Mouse (Mus musculus): Measurements from ENCODE around the gene Snx1. TPM values are rescaled to one million over a fixed set of nuclear protein-coding genes. Genes with fewer than 3 reads are reported as not detected.
A peak's percentile ranks its signal among the peaks of the same experiment; 100 is the strongest.

Gene Snx1
- total RNA-seq, 1 experiment: 42.4 TPM

DNA sequence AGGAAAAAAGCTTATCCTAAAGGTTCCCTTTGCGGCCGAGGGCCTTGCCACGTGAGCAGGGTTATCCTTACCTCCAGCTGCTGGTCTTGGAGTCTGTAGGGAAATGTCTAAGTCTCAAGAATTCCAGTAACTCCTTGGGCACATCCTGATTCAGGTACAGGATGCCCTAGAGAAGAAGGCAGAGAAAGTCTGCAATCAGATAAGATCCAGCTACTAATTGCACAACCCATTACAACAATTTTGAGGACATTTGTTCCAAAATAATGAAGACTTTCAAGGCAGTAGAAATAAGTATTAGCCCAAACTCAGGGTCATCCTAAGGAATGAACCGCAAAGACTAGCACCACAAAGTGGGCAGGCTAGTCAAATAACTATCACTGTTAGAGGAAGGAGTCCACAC is 58.3 kb downstream of the Snx1 start:
- TF ChIP-seq HCFC1 (IDR thresholded peaks at IDR 0.05; ENCODE audit: borderline replicate concordance, insufficient read depth, low read length) (no peak), CHD2 (IDR thresholded peaks at IDR 0.05; ENCODE audit: low read depth, low read length) (no peak), MAFK (IDR thresholded peaks at IDR 0.05; ENCODE audit: insufficient read depth, low read depth, low read length) (no peak), ZNF384 (IDR thresholded peaks at IDR 0.05; ENCODE audit: low read depth, low read length) (no peak), ZC3H11A (IDR thresholded peaks at IDR 0.05; ENCODE audit: borderline replicate concordance, low read depth, low read length) (no peak)
- Histone ChIP-seq H3K4me3 (ENCODE audit: insufficient read depth in 1 of 2, low read depth in 1 of 2, low read length in 2 of 2, poor library complexity in 1 of 2, severe bottlenecking in 1 of 2) (no peak overlapping the region), H3K9me3 (ENCODE audit: control insufficient read depth, insufficient read depth, low read depth, low read length) (no peaks in the 10 kb centered on the region), H3K4me1 (ENCODE audit: control insufficient read depth in 2 of 2, insufficient read depth in 2 of 2, low read length in 2 of 2, poor library complexity in 1 of 2) (peaks cover 2 to 6% of the 10 kb centered on the region in 2 experiments; a peak in 1 of 4 replicates), H3K9ac (ENCODE audit: insufficient read depth, low read depth, low read length, poor library complexity, severe bottlenecking) (no peak overlapping the region), H3K36me3 (ENCODE audit: control insufficient read depth, insufficient read depth, low read length, poor library complexity, severe bottlenecking) (peaks cover 29% of the 10 kb centered on the region), H3K27ac (ENCODE audit: insufficient read depth, low read depth, low read length, poor library complexity, severe bottlenecking) (no peak overlapping the region)
- in situ Hi-C loops (cut with MboI; ENCODE audit: low sequenced_read_pairs in 2 of 2, unreplicated experiment in 2 of 2): no loop called here
- DNase-seq (ENCODE audit: low read depth, low spot score): no peak

GRCm38 (mm10) chr9:66067542-66067941 is 58.8 kb downstream of the Snx1 start:
- in situ Hi-C loops (cut with MboI; ENCODE audit: low sequenced_read_pairs in 2 of 2, unreplicated experiment in 2 of 2): no loop called here
- Histone ChIP-seq H3K36me3 (ENCODE audit: control insufficient read depth, insufficient read depth, low read length, poor library complexity, severe bottlenecking) (peaks cover 34% of the 10 kb centered on the region), H3K27ac (ENCODE audit: insufficient read depth, low read depth, low read length, poor library complexity, severe bottlenecking) (no peak overlapping the region), H3K4me1 (ENCODE audit: control insufficient read depth in 2 of 2, insufficient read depth in 2 of 2, low read length in 2 of 2, poor library complexity in 1 of 2) (peaks cover 2 to 6% of the 10 kb centered on the region in 2 experiments; a peak in 1 of 4 replicates), H3K4me3 (ENCODE audit: insufficient read depth in 1 of 2, low read depth in 1 of 2, low read length in 2 of 2, poor library complexity in 1 of 2, severe bottlenecking in 1 of 2) (no peak overlapping the region), H3K9ac (ENCODE audit: insufficient read depth, low read depth, low read length, poor library complexity, severe bottlenecking) (no peak overlapping the region), H3K9me3 (ENCODE audit: control insufficient read depth, insufficient read depth, low read depth, low read length) (no peaks in the 10 kb centered on the region)
- TF ChIP-seq MAFK (IDR thresholded peaks at IDR 0.05; ENCODE audit: insufficient read depth, low read depth, low read length) (no peak), HCFC1 (IDR thresholded peaks at IDR 0.05; ENCODE audit: borderline replicate concordance, insufficient read depth, low read length) (no peak), ZNF384 (IDR thresholded peaks at IDR 0.05; ENCODE audit: low read depth, low read length) (no peak), ZC3H11A (IDR thresholded peaks at IDR 0.05; ENCODE audit: borderline replicate concordance, low read depth, low read length) (no peak), CHD2 (IDR thresholded peaks at IDR 0.05; ENCODE audit: low read depth, low read length) (no peak)
- peak; percentile 31 for DNase-seq (ENCODE audit: low read depth, low spot score)

- no peak overlapping the region for H3K9ac ChIP-seq (ENCODE audit: insufficient read depth, low read depth, low read length, poor library complexity, severe bottlenecking)
- in situ Hi-C loops (cut with MboI; ENCODE audit: low sequenced_read_pairs in 2 of 2, unreplicated experiment in 2 of 2): no loop called here
- no peaks in the 10 kb centered on the region for H3K9me3 ChIP-seq (ENCODE audit: control insufficient read depth, insufficient read depth, low read depth, low read length)
- H3K27ac ChIP-seq (ENCODE audit: insufficient read depth, low read depth, low read length, poor library complexity, severe bottlenecking): no peak overlapping the region
- H3K4me3 ChIP-seq (ENCODE audit: insufficient read depth in 1 of 2, low read depth in 1 of 2, low read length in 2 of 2, poor library complexity in 1 of 2, severe bottlenecking in 1 of 2): no peak overlapping the region
- peaks cover 2 to 6% of the 10 kb centered on the region in 2 experiments; a peak in 1 of 4 replicates for H3K4me1 ChIP-seq (ENCODE audit: control insufficient read depth in 2 of 2, insufficient read depth in 2 of 2, low read length in 2 of 2, poor library complexity in 1 of 2)
- DNase-seq (ENCODE audit: low read depth, low spot score): no peak
- H3K36me3 ChIP-seq (ENCODE audit: control insufficient read depth, insufficient read depth, low read length, poor library complexity, severe bottlenecking): peaks cover 36% of the 10 kb centered on the region
- TF ChIP-seq CHD2 (IDR thresholded peaks at IDR 0.05; ENCODE audit: low read depth, low read length) (no peak), ZC3H11A (IDR thresholded peaks at IDR 0.05; ENCODE audit: borderline replicate concordance, low read depth, low read length) (no peak), ZNF384 (IDR thresholded peaks at IDR 0.05; ENCODE audit: low read depth, low read length) (no peak), MAFK (IDR thresholded peaks at IDR 0.05; ENCODE audit: insufficient read depth, low read depth, low read length) (no peak), HCFC1 (IDR thresholded peaks at IDR 0.05; ENCODE audit: borderline replicate concordance, insufficient read depth, low read length) (no peak)
These were observed 59.6 kb downstream of the Snx1 start for GRCm38 (mm10) chr9:66066791-66067190.

DNA sequence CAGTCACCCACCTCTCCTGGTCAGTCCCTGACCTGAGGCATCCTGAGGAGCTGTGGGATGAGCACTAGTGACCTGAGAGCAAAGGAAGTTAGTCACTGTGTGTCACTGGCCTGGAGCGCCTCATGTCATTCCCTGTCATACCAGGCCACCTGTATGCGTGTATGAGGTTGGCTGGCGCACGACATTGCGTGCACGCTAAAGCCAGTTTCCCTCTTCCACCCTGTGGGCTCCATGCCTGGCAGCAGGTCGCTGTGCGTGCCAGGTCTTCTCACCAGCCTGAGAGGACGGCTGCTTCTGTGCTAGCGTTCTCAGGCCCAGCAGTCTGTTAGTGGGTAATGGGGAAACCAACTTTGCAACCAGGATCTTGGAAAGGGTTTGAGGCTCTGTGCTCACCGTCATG is 62.1 kb downstream of the Snx1 start:
- in situ Hi-C loops (cut with MboI; ENCODE audit: low sequenced_read_pairs in 2 of 2, unreplicated experiment in 2 of 2): no loop called here
- TF ChIP-seq MAFK (IDR thresholded peaks at IDR 0.05; ENCODE audit: insufficient read depth, low read depth, low read length) (no peak), ZC3H11A (IDR thresholded peaks at IDR 0.05; ENCODE audit: borderline replicate concordance, low read depth, low read length) (no peak), HCFC1 (IDR thresholded peaks at IDR 0.05; ENCODE audit: borderline replicate concordance, insufficient read depth, low read length) (no peak), ZNF384 (IDR thresholded peaks at IDR 0.05; ENCODE audit: low read depth, low read length) (no peak), CHD2 (IDR thresholded peaks at IDR 0.05; ENCODE audit: low read depth, low read length) (no peak)
- no peak overlapping the region for H3K9ac ChIP-seq (ENCODE audit: insufficient read depth, low read depth, low read length, poor library complexity, severe bottlenecking)
- no peak for DNase-seq (ENCODE audit: low read depth, low spot score)
- H3K27ac ChIP-seq (ENCODE audit: insufficient read depth, low read depth, low read length, poor library complexity, severe bottlenecking): peak overlapping the region; percentile 29; the same call in 1 of the 2 replicates
- no peak overlapping the region for H3K4me3 ChIP-seq (ENCODE audit: insufficient read depth in 1 of 2, low read depth in 1 of 2, low read length in 2 of 2, poor library complexity in 1 of 2, severe bottlenecking in 1 of 2)
- H3K36me3 ChIP-seq (ENCODE audit: control insufficient read depth, insufficient read depth, low read length, poor library complexity, severe bottlenecking): peaks cover 40% of the 10 kb centered on the region
- no peaks in the 10 kb centered on the region for H3K9me3 ChIP-seq (ENCODE audit: control insufficient read depth, insufficient read depth, low read depth, low read length)
- peaks cover 0 to 6% of the 10 kb centered on the region in 2 experiments; a peak in 2 of 4 replicates for H3K4me1 ChIP-seq (ENCODE audit: control insufficient read depth in 2 of 2, insufficient read depth in 2 of 2, low read length in 2 of 2, poor library complexity in 1 of 2)

Measured in ES-E14 (cell line).